Mouse (Mus musculus): ENCODE measurements around the gene Mettl5. TPM values are rescaled to one million over a fixed set of nuclear protein-coding genes. Genes with fewer than 3 reads are reported as not detected.
"Not testable (repeated sequence)": the region's sequence is repeated elsewhere in the genome, so short reads cannot be mapped to it uniquely, and the experiment has no call there.

Gene Mettl5
- total RNA-seq (2021) = 10 to 100 TPM; 26.0 to 27.1 TPM
- long read RNA-seq, experiment 1, transcript Mettl5-201 (7 exons, 968 nt) = major isoform, 13 of 21 reads
- long read RNA-seq, experiment 1, partial matches to known transcripts = 1 of 21 reads
- long read RNA-seq, experiment 1, other reads (novel, unspliced or antisense) = 3 of 21 reads
- long read RNA-seq, experiment 2, transcript Mettl5-201 (7 exons, 968 nt) = major isoform, 16 of 22 reads
- long read RNA-seq, experiment 2, partial matches to known transcripts = 0 of 22 reads
- long read RNA-seq, experiment 2, other reads (novel, unspliced or antisense) = 2 of 22 reads

DNA sequence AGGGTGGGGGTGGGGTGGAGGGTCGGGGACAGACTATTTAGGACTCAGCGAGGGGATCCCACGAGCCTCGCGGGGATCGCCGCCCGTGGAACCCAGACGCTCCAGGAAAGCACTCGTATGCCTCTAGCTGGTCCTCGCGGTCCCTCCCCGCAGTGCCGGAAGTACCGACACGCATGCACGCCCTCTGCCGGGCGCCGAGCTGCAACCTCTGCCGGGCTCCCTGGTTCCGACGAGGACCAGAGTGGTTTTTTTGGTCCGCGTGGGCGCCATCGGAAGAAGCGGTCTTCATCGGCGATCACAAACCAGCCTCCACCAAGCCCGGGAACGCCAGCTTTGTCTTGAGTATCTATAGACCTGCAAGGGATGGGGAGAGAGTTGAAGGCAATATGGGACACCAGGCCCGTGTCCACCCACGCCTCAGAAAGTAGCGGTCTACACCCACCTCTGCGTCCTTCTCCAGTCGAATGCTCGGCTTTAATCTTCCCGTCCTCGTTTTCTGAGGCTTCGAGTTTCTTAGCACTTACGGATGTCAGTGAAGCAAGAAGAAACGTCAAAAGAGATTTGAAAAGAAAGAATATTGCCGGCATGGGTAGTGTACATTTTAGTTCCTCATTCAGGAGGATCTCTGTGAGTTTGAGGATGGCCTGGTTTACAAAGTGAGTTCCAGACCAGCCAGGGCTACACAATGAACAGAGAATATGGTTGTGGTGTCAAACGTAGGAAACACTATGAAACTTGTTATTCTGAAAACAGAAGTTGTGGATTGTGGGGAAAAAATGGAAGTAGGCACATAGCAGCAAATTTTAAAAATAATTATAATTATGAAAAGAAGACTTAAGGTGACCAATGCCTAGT is at the start of gene Mettl5:
Gene Mettl5, minus strand, starts transcription at position 165 of the 855 bp plus-strand sequence.
- peak; percentile 73 to 80 for DNase-seq (ENCODE audit: low spot score in 2 of 2)

DNA sequence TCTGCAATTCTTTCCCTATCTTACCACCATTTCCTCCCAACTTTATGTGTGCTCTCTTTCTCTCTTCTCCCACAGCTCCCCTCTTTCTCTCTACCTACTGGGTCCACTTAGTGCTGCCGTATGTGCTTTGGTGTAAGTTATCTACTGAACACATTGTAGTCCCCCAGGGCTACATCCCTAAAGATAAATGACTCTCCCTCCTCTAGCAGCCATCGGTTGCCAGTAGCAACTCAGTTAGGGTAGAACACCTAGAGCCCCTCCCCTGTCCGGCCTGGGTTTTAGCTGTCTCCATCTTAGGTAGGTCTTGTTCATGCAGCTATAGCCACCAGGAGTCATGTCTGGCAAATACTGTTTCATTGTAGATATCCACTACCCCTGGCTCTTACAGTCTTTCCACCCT is 39.5 kb upstream of the Mettl5 start:
- DNase-seq (ENCODE audit: low spot score in 2 of 2) = no peak

DNA sequence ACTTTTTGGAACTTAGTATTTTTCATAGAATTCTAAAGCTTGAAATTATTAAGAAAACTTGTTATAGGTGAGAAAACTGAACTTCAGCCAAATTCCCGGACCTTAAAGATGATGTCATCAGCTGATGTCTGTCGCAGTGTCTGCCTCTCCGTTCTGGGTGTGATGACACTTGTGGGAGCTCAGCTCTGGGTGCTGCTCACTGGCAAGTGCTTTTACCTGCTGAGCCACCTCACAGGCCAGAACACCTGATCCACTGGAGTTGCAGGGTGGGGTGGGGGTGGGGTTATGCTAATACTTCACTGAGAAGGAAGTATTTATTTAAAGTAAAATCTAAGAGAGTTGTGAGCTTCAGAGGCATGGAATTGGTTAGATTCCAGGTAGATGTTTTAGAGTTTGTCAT is 31.9 kb upstream of the Mettl5 start:
- no peak for DNase-seq (ENCODE audit: low spot score in 2 of 2)

DNA sequence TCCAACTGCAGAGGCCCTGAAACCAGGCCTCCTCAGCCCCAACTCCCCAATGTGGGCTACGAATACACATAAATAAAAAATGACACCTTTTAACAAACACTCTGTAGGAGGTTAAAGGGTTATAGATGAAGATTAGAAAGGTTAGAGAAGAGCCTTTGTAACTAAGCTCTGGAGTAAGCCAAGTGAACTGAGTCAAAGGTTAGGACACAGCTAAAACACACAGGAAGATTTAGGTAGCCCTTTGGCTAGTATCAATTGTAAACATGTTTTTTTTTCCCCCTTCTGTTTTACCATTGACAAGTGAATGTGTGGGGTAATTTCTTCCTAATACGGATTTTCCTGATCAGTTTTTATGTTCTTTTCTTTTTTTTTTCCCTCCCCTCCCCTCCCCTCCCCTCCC is 27.4 kb upstream of the Mettl5 start:
- DNase-seq (ENCODE audit: low spot score in 2 of 2) = no peak

DNA sequence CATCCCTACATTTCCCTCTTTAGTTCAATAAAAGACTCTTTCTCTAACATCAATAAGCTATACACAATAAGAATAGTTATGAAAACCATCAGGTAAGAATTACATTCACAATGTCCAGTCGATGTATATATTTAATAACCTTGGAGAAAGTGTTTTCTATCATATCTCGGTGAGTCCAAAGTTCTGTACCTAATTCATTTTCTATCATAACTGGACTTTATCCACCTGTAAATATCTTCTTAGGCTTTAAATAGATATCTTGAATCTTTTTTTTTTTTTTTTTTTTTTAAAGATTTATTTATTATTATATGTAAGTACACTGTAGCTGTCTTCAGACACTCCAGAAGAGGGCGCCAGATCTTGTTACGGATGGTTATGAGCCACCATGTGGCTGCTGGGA is 22.0 kb upstream of the Mettl5 start:
- not testable (repeated sequence) for DNase-seq (ENCODE audit: low spot score in 2 of 2)

DNA sequence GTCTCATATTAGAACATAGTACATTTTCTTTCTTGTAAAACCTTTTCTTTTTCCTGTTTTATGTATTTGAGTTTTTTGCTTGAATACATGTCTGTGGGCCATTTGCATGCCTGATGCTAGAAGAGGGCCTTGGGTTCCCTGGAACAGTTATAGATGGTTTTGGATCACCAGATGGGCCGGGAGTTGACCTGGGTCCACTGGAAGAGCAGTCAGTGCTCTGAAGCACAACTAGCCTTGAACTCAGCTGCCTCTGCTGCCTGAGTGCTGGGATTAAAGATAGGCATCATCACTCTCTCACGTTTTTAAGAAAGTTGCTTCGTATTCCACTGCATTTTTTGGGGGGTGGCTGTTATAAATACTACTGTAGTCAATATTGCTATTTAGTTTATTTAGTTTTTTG is 18.1 kb upstream of the Mettl5 start:
- DNase-seq (ENCODE audit: low spot score in 2 of 2) = no peak

DNA sequence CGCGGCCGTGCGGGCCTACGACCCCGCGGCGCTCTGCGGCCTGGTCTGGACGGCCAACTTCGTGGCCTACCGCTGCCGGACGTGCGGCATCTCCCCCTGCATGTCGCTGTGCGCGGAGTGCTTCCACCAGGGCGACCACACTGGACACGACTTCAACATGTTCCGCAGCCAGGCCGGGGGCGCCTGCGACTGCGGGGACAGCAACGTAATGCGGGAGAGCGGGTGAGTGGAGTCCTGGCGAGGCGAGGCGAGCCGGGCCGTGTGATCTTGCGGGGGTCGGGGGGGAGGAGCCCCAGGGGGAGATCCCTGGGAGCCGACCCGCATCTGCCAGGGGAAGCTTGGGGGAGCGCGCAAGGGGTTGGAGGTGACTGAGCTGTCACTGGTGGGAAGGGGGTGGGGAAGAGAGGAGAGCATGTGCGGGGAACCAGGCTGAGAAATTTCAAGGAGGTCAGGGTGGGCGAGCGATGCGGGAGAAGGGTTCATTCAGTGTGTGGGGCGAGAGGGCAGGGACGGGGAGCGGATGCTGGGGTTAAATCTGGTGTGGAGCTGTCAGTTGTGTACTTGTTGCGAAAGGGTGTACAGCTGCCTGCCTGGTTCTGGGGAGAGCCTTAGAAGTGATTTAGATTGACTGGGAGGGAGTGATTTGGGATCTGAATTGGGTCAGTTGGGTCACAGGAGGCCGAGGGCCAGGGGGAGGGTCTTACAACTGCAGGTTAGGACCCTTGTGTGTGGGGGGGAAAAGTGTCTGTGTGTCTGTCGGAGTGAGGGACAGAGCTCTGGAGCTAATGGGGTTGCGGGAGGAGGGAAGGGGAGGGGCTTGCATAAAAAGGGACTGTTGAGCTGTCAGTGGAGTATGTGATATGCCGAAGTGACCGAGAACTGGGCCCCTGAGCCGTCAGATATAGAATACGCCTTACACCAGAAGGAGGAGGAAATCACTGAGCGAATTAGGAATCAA is 12.5 kb upstream of the Mettl5 start:
- peak; percentile 21 to 22 for DNase-seq (ENCODE audit: low spot score in 2 of 2)

DNA sequence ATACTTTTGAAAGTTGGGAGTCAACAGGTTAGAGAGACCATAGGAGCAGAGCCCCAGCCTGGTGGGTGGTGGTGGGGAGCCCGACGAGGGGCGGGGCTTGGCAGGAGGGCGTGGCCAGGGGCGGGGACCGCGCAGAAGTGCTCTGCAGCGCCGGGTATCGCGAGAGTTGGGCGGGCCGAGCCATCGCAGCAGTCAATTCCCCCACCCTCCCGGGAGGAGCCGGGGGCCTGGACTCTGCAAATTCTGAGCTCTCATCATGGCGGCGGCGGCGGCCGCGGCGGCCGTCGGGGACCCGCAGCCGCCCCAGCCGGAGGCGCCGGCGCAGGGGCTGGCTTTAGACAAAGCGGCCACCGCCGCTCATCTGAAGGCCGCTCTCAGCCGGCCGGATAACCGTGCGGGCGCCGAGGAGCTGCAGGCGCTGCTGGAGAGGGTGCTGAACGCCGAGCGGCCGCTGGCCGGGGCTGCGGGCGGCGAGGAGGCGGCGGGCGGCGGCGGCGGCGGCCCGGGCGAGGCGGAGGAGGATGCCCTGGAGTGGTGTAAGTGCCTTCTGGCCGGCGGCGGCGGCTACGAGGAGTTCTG is 11.7 kb upstream of the Mettl5 start, which contains the start of gene Ubr3:
Gene Ubr3, plus strand, starts transcription at position 208 of the 579 bp plus-strand sequence.
- peak; percentile 96 for DNase-seq (ENCODE audit: low spot score in 2 of 2)

DNA sequence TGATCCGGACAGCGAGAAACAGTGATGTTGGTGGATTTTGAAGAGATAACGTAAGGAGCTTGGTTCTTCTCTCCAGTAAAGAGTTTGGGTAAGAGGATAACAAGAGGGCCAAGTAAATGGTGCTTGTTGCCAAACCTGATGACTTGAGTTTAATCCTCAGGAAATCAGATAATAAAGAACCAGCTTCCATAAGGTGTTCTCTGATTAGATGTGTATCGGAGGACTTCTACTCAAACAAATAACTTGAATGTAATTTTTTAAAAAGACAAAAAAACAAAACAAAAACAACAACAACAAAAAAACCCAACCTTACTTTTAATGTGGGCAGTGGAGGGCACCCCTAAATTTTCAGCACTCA is 10.8 kb upstream of the Mettl5 start:
- no peak for DNase-seq (ENCODE audit: low spot score in 2 of 2)

DNA sequence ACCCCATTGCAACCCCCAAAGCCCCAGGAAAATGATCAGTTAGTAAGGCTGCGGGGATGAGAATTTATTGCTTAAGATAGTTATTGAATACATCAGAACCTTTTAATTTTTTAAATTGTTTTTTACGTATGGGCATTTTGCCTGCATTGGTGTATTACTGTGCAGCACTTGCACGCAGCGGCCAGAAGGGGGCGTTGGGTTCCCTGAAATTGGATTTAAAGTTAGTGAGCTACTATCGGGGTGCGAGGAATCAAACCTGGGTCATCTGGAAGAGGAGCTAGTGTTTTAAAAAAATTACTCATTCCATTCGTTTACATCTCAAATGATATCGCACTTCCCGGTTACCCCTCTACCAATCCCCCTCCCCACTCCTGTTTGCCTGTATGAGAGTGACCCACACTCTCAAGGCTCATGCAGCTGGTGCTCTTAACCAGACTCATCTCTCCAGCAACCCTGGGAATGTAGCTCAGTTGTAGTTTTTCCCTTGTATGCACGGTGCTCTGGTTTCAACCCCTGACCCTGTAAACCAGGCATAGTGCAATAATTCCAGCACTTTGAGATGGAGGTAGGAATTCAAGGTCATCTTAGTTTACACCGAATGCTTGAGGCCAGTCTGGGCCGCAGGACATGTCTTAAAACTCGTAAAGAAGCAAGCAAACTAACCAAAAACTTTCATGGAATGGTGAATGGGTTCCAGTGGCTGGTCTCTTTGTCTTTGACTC is 10.2 kb upstream of the Mettl5 start:
- no peak for DNase-seq (ENCODE audit: low spot score in 2 of 2)

DNA sequence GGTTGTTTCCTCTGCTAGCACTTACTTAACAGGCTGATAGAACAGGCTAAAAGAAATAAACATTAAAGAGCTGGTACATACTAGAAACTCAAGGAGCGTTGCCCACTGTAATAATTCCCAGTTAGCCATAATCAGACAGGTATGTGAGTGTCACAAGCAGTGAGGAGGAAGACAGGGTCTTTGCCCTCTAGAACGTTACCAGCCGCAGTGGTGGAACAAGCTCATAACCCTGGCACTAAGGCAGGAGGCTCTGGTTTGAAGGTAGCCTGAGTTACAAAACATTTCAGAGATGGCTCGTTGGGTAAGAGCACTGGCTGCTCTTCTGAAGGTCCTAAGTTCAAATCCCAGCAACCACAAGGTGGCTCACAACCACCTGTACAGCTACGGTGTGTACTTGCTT is 8.5 kb upstream of the Mettl5 start:
- DNase-seq (ENCODE audit: low spot score in 2 of 2) = no peak

DNA sequence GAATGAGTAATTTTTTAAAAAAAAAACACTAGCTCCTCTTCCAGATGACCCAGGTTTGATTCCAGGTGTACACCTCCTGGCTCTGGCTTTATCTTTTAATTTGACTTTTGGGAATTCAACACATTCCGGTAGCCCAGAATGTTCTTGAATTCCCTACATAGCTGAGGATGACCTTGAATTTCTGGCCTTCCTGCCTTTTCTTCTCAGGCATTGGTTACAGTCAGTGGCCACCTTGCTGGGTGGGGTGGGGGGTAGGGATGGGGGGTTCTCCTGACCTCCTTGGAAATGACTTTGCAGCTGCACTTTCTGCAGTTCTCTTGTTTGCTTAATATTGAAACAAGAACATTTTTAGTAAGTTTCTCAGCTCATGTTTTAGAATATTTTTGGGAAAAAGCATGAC is 7.7 kb upstream of the Mettl5 start:
- no peak for DNase-seq (ENCODE audit: low spot score in 2 of 2)

DNA sequence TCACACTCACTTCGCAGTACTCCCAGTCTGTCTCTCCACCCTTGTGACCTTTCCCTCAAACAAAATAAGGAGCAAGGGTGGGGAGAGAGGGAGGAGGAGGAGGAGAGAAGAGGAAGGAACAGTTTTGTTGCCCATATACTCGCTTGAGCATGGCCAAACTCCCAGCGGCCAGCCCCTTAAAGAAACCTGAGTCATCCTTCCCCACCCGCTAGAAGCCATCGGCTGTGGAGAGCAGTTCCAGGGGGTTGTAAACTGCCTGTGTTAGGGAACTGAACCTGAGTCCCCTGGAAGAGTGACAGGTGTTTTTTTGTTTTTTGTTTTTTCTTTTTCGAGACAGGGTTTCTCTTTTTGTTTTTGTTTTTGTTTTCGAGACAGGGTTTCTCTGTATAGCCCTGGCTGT is 5.4 kb upstream of the Mettl5 start:
- DNase-seq (ENCODE audit: low spot score in 2 of 2) = no peak

DNA sequence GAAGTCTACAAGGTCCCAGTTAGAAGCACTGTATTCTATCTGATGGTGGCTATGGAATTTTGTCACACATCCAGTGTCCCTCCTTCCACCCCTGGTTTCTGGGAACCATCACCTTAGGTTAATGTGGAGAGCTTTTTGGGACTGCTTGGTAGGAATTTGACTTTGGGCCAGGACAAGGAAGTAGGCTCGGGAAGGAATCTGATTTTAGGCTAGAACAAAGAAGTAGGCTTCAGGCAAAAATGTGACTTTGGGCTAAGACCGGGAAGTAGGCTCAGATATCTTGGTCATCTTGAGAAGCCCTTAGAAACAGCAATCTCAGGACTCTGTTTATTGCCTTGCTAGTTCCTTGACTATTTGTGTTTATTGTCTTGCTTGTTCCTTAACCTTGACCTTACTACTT is 3.5 kb upstream of the Mettl5 start:
- no peak for DNase-seq (ENCODE audit: low spot score in 2 of 2)

DNA sequence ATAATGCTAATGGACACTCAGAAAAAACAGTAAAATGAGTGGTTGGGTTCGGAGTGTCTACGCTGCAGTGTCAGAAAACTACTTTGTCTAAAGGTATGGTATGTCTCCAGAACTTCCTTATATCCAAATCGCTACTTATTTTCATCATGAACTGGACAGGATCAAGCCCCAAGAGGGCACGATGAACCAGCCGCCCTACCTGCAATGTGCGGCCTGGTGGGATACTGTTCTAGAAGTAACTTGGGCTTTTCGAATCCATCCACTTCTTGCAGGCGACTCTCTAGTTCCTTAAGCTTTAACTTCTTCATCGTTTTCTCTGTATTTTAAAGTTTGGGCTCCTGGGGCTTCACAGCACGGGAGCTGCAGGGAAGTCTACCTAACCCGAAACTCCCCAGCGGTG is 365 bp downstream of the Mettl5 start:
- no peak for DNase-seq (ENCODE audit: low spot score in 2 of 2)

DNA sequence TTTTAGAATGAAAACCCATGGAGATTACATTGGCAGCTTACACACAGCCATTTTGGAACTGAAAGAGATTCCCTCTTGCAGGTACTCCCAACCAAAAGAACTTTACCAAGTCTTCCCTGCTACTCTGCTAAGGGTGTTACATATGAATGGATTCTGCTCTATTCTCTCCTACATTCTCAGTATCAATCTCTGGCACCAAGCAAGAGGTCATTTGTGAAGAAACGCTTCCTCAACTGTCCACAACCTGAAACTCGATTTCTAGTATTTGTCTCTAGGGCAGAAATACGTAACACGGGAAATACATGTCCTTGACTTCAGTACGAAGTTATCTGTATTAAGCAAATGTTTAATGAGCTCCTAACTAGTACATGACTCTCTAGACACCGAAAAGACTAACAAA is 834 bp downstream of the Mettl5 start:
- no peak for DNase-seq (ENCODE audit: low spot score in 2 of 2)

DNA sequence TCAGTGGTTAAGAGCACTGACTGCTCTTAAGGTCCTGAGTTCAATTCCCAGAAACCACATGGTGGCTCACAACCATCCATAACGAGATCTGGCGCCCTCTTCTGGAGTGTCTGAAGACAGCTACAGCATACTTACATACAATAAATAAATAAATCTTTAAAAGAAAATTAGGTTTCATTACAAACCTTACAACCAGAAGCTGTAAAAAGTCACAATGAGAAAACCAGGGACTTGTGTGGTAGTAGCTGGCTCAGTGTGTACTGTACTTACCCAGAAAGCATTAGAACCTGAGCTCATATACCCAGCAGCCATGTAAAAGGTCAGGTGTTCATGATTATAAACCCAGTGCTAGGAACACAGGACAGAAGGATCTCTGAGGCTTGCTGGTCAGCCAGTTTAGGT is 1.4 kb downstream of the Mettl5 start:
- no peak for DNase-seq (ENCODE audit: low spot score in 2 of 2)

DNA sequence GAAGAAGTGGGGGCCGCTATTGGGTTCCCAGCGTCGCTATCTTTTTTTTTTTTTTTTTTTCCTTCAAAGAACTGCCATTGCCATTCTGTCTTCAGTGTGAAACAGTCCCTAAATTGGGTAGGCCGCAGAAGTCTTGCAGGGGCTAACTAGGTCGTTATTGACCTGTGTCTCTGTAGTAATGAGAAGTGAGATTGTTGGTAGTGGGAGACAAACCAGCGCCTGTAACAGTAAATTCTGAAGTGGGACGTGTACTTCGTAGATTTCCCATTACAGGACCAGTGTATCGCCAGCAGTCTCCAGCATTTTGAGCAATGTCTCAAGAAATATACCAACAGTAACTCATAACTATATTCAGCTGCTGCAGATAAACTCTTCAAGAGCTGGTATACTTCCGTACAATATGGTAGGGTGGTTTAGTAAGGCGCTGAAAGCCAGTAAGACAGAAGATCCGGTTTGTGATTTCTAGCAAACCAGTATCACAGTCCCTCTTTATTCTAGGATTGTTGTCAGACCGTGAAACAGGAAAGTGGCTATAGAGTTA is 23.2 kb downstream of the Mettl5 start:
- no peak for DNase-seq (ENCODE audit: low spot score in 2 of 2)

DNA sequence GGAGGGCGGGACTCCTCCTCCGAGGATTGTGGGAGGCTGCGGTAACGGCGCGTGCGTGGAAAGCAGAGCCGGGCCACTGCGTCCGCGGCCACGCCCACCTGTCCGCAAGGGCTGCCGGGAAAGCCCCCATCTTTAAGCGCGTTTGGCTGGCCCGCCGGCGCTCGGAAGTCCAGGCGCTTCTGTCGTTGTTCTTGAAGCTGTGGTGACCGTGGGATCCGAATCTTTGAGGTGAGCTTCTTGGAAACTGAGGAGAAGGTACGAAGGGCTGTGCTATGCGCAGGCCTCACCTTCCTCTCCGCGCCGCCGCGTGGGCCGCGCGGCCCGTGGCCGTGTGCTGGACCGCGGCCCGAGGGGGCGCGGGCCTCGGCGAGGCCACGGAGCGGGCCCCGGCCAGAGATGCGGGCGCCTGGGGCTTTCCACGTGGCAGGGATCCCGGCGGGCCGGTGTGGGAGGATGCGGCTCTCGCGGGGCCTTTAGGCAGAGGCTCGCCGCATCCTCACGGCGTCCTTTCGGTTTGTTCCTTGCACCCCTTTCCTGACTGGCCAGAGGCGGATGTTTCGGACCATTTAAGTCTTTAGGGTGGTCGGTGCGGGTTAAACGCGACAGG is 23.8 kb downstream of the Mettl5 start, which contains the start of gene Ssb:
Gene Ssb, plus strand, starts transcription at position 78 of the 607 bp plus-strand sequence.
- DNase-seq (ENCODE audit: low spot score in 2 of 2) = peak; percentile 80 to 82
